19 mouse cellular contexts compared by ENCODE assay signal in genomic region chr2:118980841-118981240, GRCm38 (mm10).
"Had no signal": no experiment of that assay in that cellular context is flagged by ENCODE, and none has a peak within 500 bp of the region (broad histone marks: within the 10 kb centered on the region; RNA-seq: fewer than 3 reads in every experiment).

No protein-coding gene starts in this region.

- H3K4me3 ChIP-seq: midbrain, embryonic 10.5 days; midbrain, embryonic 12.5 days; myocyte; neural tube, embryonic 13.5 days; neural tube, embryonic 15.5 days had no signal

- ATAC-seq: midbrain, embryonic 16.5 days had no signal

- H3K4me2 ChIP-seq: lung, embryonic 14.5 days; midbrain, embryonic 12.5 days; neural tube, embryonic 13.5 days; neural tube, embryonic 15.5 days had no signal

- DNase-seq: lung, adult 18-20 months; lung, embryonic 14.5 days; lung, postnatal 10 days; lung, postnatal 4 days; midbrain, embryonic 14.5 days; retina, postnatal 1 day; right cerebral cortex, adult 18-20 months; right cerebral cortex, postnatal 25 days; right cerebral cortex, postnatal 4 days; spleen, adult 18-20 months; thymus, adult 18-20 months; thymus, postnatal 14 days; thymus, postnatal 36 days had no signal

- H3K27ac ChIP-seq: midbrain, embryonic 10.5 days; midbrain, embryonic 12.5 days; neural tube, embryonic 13.5 days; neural tube, embryonic 15.5 days had no signal

- H3K36me3 ChIP-seq: midbrain, embryonic 10.5 days; midbrain, embryonic 12.5 days; neural tube, embryonic 13.5 days; neural tube, embryonic 15.5 days had no signal

- H3K9me3 ChIP-seq: midbrain, embryonic 10.5 days; midbrain, embryonic 12.5 days; neural tube, embryonic 13.5 days; neural tube, embryonic 15.5 days had no signal

- H3K9ac ChIP-seq: lung, embryonic 14.5 days; midbrain, embryonic 12.5 days; neural tube, embryonic 13.5 days; neural tube, embryonic 15.5 days had no signal
